Mouse (Mus musculus): ENCODE measurements at regions not wholly inside any gene's neighbourhood (a gene's known extent, or its start where the extent isn't known, plus 50 kb on each side); places are given as distances from the start of the nearest gene placed in this dataset.

GRCm38 (mm10) chr12:107423923-107424322, 64.5 kb upstream of the 3110018I06Rik start:
- no peak for DNase-seq (ENCODE audit: low spot score)

GRCm38 (mm10) chr12:107438506-107438905, 49.9 kb upstream of the 3110018I06Rik start:
- no peak for DNase-seq (ENCODE audit: low spot score)

Data from retina, embryonic 14.5 days (tissue).